Mouse (Mus musculus): ENCODE measurements at regions not wholly inside any gene's neighbourhood (a gene's known extent, or its start where the extent isn't known, plus 50 kb on each side); places are given as distances from the start of the nearest gene placed in this dataset.

GRCm38 (mm10) chr11:84641601-84642000 is 116.3 kb upstream of the Lhx1 start:
- TF ChIP-seq CTCF (IDR thresholded peaks at IDR 0.05; ENCODE audit: low read depth) (no peak), EP300 (optimal IDR thresholded peaks at IDR 0.05) (no peak)
